Mouse (Mus musculus) heart, adult 11 months (tissue): ENCODE results near the gene Iqgap1.
A peak's percentile ranks its signal among the peaks of the same experiment; 100 is the strongest.

Source experiments
- DNase-seq: peaks from one replicate; pipeline ENCODE4 v3.0.0; 2022

The Iqgap1 gene

GRCm38 (mm10) chr7:80796805-80797567 is 28.8 kb downstream of the Iqgap1 start:
- no peak for DNase-seq

GRCm38 (mm10) chr7:80796258-80796657 is 29.5 kb downstream of the Iqgap1 start:
- DNase-seq, result peak; percentile 89

GRCm38 (mm10) chr7:80789534-80789933 is 36.2 kb downstream of the Iqgap1 start:
- peak; percentile 90 for DNase-seq

GRCm38 (mm10) chr7:80789061-80789460 is 36.7 kb downstream of the Iqgap1 start:
- DNase-seq, result no peak

GRCm38 (mm10) chr7:80788002-80788401 is 37.8 kb downstream of the Iqgap1 start:
- peak; percentile 92 for DNase-seq

GRCm38 (mm10) chr7:80786746-80787145 is 39.0 kb downstream of the Iqgap1 start:
- DNase-seq, result peak; percentile 97

- DNase-seq, result peak; percentile 78
Observed at GRCm38 (mm10) chr7:80783841-80784240, 41.9 kb downstream of the Iqgap1 start.

GRCm38 (mm10) chr7:80782155-80783109 is 43.3 kb downstream of the Iqgap1 start:
- DNase-seq, result peak; percentile 93

GRCm38 (mm10) chr7:80781444-80782120 is 44.2 kb downstream of the Iqgap1 start:
- peak; percentile 98 for DNase-seq

- peak; percentile 99 for DNase-seq
Observed at GRCm38 (mm10) chr7:80778958-80779669, 46.7 kb downstream of the Iqgap1 start.

GRCm38 (mm10) chr7:80778376-80778775 is 47.4 kb downstream of the Iqgap1 start:
- DNase-seq, result no peak

GRCm38 (mm10) chr7:80777151-80777550 is 48.6 kb downstream of the Iqgap1 start:
- DNase-seq, result peak; percentile 92

- peak; percentile 82 for DNase-seq
Observed at GRCm38 (mm10) chr7:80776090-80776489, 49.7 kb downstream of the Iqgap1 start.

GRCm38 (mm10) chr7:80775448-80775904 is 50.3 kb downstream of the Iqgap1 start:
- peak; percentile 87 for DNase-seq

GRCm38 (mm10) chr7:80774615-80775447 is 50.9 kb downstream of the Iqgap1 start:
- peak; percentile 87 for DNase-seq

GRCm38 (mm10) chr7:80773834-80774614 is 51.8 kb downstream of the Iqgap1 start:
- DNase-seq, result peak; percentile 95

GRCm38 (mm10) chr7:80770466-80770865 is 55.3 kb downstream of the Iqgap1 start:
- no peak for DNase-seq

GRCm38 (mm10) chr7:80766861-80767312 is 58.9 kb downstream of the Iqgap1 start:
- no peak for DNase-seq

GRCm38 (mm10) chr7:80766072-80766471 is 59.7 kb downstream of the Iqgap1 start:
- no peak for DNase-seq

- peak; percentile 97 for DNase-seq
Observed at GRCm38 (mm10) chr7:80763864-80764437, 61.8 kb downstream of the Iqgap1 start.
